Mouse (Mus musculus) layer of hippocampus, adult 8-10 months (tissue): Measurements from ENCODE around the gene Lrch1. TPM values are rescaled to one million over a fixed set of nuclear protein-coding genes. Genes with fewer than 3 reads are reported as not detected.
A peak's percentile ranks its signal among the peaks of the same experiment; 100 is the strongest.

Experiments used
- DNase-seq, 2 experiments: peaks; one replicate each; pipeline ENCODE4 v3.0.0; 2022; ENCODE audit warnings: low spot score in 2 of 2
- total RNA-seq, 4 experiments: library from RNA; stranded (reverse); gene quantifications; 2 replicates each; pipeline ENCODE4 v1.2.4; 2022

The Lrch1 gene
- total RNA-seq, 4 experiments from 2014 or later: 14.8 to 43.1 (median 18.3) TPM

- peak; percentile 67 to 77 for DNase-seq
Measured at GRCm38 (mm10) chr14:74946751-74947375, 813 bp downstream of the Lrch1 start.

DNA sequence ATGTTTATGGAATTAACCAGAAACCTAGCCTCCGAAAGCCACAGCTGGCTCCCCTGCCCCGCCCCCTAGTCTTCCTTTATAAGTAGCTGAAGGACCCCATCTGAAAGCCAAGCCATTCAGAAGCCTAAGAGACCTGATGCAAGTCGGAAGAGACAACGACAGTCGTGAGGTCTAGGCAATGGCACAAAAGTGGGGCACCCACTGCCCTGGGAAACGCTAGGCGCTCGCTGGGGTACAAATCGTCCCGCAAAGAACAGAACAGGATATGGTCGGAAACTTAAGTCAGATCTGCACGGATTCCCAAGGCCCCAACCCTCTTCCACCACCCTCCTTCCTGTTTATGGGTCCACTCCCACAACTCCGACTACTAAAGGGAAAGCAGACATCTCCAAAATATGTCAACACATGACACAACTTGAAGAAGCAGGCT, 1.3 kb downstream of the Lrch1 start:
- DNase-seq: no peak

- no peak for DNase-seq
Measured at GRCm38 (mm10) chr14:74945266-74946215, 2.1 kb downstream of the Lrch1 start.

DNA sequence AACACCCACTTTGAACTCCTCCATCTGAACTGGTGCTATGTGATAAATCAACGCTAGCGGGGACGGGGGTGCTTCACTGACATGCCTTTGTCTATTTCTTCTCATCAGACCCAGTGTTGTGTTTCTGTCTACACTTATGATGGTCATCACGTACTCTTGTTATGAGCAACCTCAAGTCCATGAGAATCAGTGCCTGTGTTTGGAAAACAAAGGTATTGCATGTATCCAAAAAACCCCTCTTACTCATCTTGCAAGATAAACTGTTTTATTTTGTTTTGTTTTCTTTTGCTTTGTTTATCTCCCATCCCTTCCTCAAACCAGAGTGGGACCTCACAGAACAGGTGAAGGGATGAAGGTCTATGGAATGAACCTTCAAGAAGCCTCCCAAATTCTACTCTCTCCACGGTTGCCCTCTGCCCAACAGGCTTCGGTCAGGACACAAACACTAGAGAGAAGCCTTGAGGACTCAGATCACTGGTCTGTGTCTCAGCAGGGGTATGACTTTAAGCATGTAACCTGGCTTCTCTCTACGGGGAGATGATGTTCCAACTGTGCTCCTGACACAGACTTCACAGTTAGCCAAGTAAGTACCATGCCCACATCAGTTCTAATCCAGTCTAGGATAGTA, 3.4 kb downstream of the Lrch1 start:
- no peak for DNase-seq

DNA sequence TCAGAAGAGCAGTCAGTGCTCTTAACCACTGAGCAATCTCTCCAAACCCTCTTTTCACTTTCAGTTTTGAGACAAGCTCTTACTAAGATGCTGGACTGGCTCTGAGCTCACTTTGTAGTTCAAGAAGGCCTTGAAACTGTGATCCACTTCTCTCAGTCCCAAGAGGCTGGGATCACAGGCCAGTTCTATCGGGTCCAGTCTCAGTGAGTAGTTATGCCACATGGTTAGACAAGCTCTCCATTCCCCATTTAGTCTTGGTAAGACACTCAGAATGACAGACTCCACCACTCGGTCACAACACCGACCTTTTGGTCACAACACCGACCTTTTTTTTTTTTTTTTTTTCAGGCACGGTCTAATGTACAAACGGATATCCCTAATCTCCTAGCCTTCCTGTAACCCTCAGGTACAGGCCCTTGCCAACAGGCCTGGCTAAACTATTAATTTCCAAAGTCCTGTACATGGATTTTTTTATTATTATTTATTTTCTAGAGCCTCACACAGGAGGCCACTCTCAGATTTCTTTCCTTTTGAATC, 4.0 kb downstream of the Lrch1 start:
- DNase-seq: no peak

DNA sequence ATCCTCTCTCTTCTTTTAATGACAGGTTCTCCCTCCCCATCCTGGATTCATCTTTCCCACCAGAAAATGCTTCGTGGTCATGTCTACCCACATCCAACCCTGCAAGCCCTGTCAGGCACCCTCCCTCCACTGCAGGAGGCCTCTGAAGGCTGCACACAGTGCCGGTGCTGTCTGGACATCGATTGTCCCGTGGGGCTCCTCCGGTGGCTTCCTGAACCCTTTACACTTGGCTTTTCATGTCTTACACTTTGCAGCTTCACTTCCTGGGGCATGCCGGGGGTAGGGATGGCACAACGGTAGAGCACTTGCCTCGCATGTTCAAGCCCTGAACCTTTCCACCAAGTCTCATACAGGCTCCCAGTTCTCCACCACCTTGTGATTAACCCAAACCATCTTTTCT, 4.7 kb downstream of the Lrch1 start:
- DNase-seq: no peak

- no peak for DNase-seq
Measured at GRCm38 (mm10) chr14:74941591-74941990, 6.1 kb downstream of the Lrch1 start.

DNA sequence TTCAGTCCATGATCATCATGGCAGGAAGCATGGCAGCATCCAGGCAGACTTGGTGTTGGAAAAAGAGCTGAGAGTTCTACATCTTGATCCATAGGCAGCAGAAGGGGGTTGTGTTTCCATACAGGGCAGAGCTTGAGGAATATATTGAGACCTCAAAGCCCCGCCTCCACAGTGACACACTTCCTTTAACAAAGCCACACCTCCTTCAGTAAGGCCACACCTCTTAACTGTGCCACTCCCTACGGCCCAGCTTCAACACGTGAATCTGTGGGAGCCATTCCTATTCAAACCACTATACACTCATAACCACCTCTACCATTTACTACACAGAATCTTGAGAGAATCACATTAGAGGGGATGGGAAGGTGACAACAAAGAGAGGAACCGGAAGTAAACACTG, 6.9 kb downstream of the Lrch1 start:
- DNase-seq: no peak

DNA sequence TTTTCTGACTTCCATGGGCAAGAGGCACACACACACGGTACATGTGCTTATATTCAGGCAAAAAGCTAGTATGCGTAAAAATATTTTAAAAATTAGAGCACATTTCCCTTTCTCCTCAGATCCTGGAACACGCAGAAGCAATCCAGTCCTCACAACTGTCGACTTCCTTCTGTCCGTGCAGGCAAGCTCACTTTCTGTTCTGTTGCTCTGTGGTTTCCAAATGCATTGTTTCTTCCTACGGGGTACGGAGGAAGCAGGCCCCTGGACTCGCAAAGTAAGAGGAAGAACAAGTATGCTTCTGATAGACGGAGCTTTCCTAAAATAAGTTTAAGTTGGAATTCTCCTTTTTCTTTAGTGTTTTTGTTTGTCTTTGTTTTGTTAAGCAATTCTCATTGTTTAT, 8.3 kb downstream of the Lrch1 start:
- no peak for DNase-seq

DNA sequence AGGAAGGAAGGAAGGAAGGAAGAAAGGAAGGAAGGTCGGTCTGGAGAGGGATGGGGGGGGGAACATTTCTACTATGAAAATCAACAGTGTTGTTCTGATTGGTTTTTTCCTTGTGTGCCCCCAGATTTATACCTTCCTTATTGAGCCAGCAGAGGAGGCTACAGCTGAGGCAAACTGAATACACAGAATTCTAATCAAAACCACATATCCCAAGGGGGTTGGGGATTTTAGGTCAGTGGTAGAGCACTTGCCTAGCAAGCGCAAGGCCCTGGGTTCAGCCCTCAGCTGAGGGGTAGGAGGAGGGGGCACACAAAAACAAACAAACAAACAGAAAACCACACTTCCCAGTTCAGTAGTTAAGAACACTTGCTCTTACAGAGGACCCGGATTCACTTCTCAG, 8.8 kb downstream of the Lrch1 start:
- DNase-seq: no peak

- DNase-seq: no peak
Measured at GRCm38 (mm10) chr14:74936557-74937261, 11.0 kb downstream of the Lrch1 start.

DNA sequence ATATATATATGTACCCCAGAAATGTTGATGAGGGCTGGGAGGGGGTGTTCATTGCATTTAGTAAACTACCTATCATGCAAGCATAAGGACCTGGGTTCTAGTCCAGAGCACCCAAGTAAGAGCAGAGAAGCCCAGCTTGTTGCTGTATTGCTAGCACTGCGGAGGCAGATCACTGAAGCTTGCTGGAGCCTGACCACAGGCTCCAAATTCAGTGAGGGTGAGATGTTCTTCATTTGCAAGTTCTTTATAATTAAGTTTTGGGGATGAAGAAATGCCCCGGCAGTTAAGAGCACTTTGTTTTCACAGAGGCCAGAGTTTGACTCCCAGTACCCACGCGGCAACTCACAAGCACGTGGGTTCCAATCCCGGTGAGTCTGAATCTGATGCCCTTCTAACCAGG, 12.6 kb downstream of the Lrch1 start:
- DNase-seq: no peak

DNA sequence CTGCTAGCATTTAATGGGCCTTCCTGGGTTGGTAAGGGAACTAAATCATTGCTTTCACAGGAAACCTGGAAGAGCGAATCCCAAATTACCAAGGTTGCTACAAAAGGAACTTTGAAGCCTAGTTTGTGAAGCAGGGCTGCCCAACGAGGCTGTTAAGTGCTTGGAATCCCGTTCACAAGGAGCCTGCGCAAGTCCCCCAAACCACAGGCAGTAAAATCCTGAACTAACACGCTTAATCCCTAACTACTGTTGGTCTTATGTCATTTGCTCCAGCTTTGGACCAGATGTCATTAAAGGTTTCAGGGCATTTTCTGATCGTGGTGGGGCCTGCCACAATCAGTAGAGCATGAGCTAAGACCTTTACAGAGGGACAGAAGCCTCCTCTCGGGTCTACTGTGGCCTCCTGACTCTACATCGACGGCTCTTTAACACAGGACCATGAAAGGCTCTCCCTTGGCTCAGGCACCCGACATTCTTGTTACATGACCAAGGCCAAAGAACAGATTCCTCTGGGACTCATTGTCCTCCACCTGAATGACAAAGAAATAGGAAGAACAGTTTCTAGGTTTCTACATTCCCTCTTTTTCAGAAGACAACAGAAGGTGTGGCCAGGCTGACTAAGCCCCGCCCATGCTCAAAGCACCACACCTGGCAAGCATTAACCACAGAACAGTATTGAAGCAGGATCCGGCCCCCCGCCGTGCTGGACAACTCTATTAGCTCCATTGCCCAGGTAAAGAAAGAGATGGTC, 13.5 kb downstream of the Lrch1 start:
- DNase-seq: no peak

DNA sequence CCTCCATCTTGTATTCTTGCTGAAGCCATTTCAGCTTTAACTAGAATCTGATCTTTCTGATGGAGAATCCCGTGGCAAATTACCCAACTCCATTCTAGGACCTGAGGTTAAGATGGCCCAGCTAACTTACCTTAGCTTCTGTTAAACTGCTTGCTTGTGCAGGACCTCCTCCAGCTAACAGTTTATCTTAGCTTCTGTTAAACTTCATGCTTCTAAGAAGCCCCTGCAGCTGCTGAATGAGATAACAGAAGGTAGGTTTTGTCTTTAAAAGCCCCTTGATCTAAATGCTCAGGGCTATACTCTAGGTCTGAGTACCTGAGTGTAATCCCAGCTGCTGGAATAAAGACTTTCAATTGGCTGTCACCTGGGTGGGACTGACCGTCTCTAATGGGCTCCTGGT, 17.9 kb downstream of the Lrch1 start:
- DNase-seq: no peak

DNA sequence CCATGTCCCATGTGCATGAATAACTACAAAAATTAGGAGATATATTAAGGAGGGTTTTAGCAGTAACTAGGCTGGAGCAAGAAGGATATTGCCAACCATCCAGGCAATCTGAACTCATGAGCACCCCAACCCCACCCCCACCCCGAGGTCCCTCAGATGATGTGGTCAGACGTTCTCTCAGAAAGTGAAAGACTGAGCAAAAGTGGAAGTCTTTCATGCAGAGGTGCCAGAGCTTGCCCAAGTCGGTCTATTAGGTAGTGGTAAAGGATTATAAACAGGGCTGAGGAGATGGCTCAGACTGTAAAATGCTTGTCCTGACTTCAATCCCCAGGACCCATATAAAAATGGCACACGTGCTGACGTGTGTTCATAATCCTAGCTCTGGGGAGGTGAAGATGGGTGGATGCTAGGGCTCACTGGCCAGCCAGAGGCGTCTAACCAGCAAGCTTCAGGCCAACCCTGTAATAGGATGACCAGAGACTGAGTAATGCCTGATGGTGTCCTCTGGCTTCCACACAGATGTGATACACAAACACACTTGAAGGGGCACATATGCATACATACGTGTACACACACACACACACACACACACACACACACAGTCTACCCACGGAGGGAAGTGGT, 18.8 kb downstream of the Lrch1 start:
- DNase-seq: no peak

GRCm38 (mm10) chr14:74926899-74927571, 20.6 kb downstream of the Lrch1 start:
- no peak for DNase-seq

- DNase-seq: peak in 1 of 2 experiments; percentile 25
Measured at GRCm38 (mm10) chr14:74925951-74926517, 21.6 kb downstream of the Lrch1 start.

- no peak for DNase-seq
Measured at GRCm38 (mm10) chr14:74924521-74924920, 23.2 kb downstream of the Lrch1 start.

GRCm38 (mm10) chr14:74924031-74924430, 23.6 kb downstream of the Lrch1 start:
- DNase-seq: no peak
